Mouse (Mus musculus) hindbrain, embryonic 12.5 days (tissue): Measurements from ENCODE around the gene Zc3h13. TPM values are rescaled to one million over a fixed set of nuclear protein-coding genes. Genes with fewer than 3 reads are reported as not detected.

Source experiments
- microRNA-seq: library from miRNA; unstranded; fragments of <30 nt; microRNA quantifications from one replicate; pipeline ENCODE4, GENCODE M21; 2017
- polyA plus RNA-seq: library from polyadenylated mRNA; unstranded; fragments of >200 nt; fragmentation: Nextera tagmentation; extraction: Ambion mirVana; gene quantifications from 2 replicates; pipeline ENCODE4 v1.2.1, GENCODE M21; 2016

Gene Zc3h13
- polyA plus RNA-seq, 1 experiment from 2014 or later: 43.9 TPM

Small RNA genes within 50 kb of the gene (microRNA-seq; reads per million reads assigned to microRNA genes)
- not detected for gene Gm44482

Other genes with a start within 250 kb of the Zc3h13 start
- 0.08 and 0.17 TPM in 2 replicates for gene Lrrc63, start 153.5 kb upstream of the Zc3h13 start, polyA plus RNA-seq
- gene Lcp1, start 153.3 kb upstream of the Zc3h13 start, polyA plus RNA-seq: 19.8 and 28.2 TPM in 2 replicates
- gene Cpb2, start 42.1 kb upstream of the Zc3h13 start, polyA plus RNA-seq: not detected in 2 replicates
- gene Siah3, start 171.6 kb downstream of the Zc3h13 start, polyA plus RNA-seq: 1.9 and 2.1 TPM in 2 replicates